Mouse (Mus musculus) adrenal gland, postnatal 36 days (tissue): ENCODE results near the gene Set. TPM values are rescaled to one million over a fixed set of nuclear protein-coding genes. Genes with fewer than 3 reads are reported as not detected.
A peak's percentile ranks its signal among the peaks of the same experiment; 100 is the strongest.

ENCODE experiments used
- DNase-seq, 2 experiments: peaks; one replicate each; pipeline ENCODE4 v3.0.0; 2021; ENCODE audit warnings: mixed read lengths in 1 of 2
- total RNA-seq, 2 experiments: library from RNA; stranded (reverse); gene quantifications; 2 replicates each; pipeline ENCODE4 v1.2.3; 2021

Gene Set
- total RNA-seq, 2 experiments from 2014 or later = 255 to 277 TPM

DNA sequence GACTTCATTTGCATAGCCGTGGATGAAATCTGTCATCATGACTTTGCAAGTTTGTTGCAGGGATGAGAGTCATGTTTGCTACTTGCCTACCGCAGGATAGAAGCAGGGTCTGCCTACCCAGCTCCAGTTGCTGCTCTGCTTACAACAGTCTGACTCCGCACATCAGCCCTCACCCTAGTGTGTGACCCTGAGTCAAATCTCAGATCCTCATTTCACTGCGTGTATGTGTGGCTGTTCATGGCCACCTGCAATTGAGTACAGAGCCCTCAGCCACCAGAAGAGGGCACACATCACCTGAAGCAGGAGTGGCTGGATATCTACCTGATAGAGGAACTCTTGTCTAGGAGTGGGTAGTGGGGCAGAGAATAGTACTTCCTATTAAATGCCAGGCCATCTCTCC, 30.1 kb downstream of the Set start:
- DNase-seq = no peak

DNA sequence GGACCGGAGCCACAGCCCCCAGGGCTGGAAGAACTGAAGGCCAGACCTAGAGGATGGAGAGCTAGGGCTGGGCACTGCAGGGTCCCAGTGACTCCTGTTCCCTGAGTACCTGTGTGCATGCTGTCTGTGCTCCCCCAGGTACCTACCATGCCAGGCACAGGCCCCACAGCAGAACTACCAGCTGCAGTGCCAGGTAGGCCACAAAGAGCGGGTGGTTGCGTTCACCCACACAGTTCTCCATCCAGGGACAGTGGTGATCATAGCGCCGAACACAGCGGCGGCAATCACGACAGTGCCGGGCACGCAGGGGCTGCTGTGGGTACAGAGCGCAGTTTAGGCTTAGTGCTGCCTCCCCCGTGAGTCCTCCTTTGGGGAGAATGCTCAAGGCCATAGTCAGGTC, 34.3 kb downstream of the Set start:
- no peak for DNase-seq

DNA sequence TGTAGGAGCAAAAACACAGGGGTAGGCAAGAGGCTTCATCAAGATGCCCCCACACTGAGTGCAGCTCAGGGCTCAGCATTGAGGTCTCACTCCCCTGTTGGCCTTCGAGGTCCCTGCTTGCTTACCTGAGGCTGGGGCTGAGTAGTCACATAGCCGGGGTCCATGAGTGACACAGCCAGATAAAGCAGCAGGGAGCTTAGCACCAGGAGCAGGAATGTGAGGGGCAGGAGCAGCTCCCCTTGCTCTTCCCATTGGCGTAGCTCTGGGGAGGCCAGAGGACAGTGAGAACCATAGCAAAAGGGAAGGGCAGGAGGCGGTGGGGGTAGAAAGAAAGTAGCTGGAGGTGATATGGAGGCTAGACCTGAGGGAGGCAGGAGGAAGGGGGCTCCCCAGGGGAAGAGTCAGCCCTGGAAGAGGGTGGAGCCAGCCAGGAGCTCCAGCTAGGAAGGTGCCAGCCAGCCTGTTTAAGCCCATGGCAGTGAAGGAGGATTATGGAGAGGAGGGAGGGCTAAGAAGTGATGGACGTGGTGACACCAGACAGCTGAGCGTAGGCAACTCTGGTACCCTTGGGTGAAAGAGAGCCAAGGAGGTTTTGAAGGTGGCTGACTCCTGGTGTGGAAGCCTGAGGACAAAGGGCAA, 35.2 kb downstream of the Set start:
- no peak for DNase-seq

DNA sequence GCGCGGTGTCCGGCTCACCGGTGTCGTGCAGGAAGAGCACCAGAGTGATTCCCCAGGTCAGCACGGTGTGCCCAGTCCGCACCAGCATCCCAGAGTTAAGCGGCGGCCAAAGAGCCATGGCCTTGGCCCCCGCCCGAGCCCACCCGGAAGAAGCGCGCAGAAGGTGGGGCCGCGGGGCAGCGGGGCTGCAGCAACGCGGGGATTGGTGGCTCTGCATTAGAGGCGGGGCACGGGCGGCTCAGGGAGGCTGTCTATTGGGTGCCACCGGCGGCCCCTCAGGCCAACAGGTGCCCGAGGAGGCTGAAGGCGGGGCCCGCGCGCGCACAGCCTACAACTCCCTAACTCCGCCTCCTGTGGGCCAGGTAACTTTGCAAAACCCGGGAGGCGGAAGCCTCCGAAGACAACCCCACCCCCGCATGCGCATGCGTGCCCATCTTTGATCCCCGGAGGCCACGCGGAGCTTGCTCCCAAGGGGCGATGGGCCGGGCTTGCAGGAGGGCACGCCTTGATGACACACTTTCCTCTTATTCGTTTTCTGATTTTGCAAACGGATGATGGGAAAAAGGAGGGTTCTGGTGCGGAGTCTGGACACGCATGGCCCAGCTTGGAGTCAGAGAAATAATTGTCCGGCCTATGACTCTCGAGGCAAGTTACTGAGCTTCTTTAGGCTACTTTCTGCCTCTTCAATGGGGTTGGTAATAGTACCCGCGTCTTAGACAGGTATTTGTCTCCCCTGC, 36.5 kb downstream of the Set start, which contains the start of gene Zdhhc12:
Gene Zdhhc12 (minus strand): TSS at position 178 of the 737 bp plus-strand sequence.
- DNase-seq = peak; percentile 98

DNA sequence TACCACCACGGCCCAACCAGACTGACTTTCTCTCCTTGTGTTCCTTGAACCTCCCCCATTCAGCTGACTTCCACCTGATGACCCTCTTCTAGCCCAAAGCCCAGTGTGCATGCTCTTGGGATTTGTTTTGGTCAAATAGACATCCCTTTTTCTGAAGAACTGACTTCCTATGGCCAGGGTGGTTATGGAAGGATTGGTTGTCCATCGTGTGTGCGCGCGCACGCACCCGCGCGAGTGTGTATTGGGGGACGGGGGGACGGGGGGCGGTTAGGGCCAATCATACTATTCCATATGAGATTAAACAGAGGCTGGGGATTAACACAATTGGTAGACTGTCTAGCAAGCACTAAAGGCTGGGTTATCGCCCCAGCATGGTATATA, 37.0 kb downstream of the Set start:
- DNase-seq = peak; percentile 15 to 37

DNA sequence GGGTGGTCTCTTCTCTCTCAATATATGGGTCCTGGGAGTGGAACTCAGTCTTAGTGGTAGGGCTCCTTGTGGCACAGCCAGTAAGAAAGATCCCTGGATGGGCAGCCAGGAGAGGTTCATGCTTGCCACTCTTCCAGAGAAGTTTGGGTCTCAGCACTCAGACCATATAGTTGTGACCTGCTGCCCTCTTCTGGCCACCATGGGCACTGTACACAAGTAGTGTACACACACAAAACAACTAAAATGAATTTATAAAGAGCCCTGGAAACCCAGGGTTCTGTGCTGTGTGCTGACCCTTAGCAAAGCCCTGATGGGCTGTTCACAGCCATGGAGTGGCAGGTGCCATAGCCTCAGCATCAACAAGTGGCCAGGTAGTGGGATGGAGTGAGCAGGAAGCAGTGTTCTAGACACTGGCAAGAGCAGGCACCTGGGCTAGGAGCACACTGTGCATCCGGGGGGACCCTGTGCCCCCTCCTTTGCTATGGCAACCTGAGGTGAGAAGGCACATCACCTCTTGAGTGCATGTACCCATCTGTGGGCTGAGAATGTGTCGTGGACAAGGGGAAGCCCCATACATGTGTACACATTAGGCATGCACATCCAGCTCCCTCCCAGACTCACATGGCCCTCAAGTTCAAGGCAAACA, 38.8 kb downstream of the Set start:
- DNase-seq = peak; percentile 68 to 79

DNA sequence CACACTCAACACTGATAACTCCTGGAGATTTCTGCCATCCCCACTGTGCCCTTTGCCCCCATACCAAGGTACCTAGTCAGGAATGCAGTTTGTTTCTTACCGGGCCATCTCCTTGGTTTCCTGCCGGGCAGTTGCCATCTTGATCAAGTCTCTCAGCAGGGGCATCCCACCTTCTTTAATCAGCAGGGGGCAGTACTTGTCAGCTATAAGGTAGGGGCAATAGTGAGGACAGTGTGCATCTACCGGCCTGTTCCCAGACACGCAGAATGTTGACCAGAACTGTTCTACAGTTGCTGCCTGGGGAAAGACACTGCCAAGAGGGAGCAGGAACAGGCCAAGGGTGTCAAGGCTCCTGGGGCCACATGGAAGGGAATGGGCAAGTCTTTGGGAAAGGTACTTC, 43.0 kb downstream of the Set start:
- no peak for DNase-seq

DNA sequence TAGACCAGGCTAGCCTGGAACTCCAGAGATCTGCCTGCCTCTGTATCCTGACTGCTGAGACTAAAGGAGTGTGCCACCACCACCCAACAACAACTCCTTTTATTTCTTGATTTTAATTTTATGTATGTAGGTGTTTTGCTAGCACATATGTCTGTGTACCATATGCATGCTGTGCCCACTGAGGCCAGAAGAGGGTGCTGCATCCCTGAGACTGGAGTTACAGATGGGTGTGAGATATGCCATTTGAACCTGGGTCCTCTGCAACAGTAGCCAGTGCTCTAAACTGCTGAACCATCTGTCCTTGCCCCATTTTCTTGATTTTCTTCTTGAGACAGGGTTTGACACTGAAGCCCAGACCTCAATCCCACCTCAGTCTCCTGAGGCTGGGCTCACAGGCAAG, 49.2 kb downstream of the Set start:
- DNase-seq = peak; percentile 62 to 63

DNA sequence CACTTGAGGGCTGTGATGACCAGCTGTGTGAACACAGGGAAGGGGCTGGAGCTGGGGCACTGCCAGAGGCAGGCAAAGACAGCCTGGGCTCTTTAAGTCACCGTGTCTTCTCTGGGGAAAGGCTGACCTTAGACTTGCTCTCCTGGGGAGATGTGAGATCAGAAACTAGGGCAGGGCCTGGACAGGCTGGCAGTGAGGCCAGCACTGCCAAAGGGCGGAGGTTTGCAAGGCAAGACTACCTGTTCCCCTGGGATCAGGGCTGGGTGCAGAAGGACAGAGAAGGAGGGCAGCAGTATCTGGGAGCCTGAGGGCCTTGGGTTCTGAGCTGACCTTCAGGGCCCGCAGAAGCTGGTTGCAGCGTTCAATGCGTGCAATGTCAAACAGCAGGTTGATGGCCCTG, 50.5 kb downstream of the Set start:
- peak in 1 of 2 experiments; percentile 29 for DNase-seq

DNA sequence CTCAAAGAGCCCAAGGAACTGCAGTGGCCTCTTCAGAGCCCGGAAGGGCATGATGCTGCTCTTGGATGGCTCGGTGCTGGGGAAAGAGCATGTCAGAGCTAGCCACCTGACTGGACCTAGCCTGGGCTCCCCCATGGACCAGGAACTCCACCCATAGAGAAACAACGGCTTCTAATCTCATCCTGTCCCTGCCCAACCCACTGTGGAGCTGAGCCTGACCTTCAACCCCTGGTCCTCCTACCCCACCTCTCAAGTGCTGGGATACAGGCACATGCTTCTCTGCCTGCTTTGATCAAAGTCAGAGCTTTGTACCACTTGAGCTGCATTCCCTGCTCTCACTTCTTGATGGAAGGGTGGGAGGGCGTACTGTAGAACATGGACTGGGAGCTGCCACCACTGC, 51.1 kb downstream of the Set start:
- no peak for DNase-seq

DNA sequence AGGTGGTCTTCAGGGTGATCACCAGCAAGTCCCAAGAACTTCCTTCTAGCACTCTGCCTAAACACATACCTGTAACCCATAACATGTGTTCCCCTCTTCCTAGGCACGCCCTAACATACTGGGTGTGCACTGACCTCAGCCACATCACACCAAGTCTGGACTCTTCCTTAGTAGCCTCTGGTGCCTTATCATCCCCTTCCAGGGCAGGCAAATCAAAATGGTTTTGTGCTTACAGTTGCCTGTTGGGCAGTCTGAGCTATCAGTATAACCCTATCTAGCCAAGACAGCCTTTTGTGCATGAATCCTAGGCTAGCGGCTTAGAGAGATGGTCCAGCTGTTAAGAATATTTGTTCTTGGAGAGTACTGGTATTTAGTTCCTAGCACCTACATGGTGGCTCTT, 54.3 kb downstream of the Set start:
- DNase-seq = no peak

DNA sequence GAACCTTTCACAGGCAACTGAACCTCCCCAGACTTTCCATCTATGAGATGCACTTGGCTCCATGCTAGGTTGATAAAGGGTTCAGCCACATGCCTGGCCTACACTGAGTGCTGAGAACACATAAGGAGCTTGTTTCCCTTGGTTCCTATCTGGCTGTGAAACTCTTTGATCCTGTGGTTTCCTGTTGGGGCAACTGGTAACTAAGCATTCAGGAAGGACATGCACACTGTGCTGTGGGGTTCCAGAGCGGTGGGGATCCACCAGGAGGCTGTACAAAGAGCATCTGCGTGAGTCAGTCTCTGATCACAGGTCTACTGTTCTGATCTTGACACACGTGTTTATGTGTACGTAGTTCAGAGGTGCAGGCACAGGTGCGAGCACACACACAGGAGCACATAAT, 55.4 kb downstream of the Set start:
- no peak for DNase-seq

DNA sequence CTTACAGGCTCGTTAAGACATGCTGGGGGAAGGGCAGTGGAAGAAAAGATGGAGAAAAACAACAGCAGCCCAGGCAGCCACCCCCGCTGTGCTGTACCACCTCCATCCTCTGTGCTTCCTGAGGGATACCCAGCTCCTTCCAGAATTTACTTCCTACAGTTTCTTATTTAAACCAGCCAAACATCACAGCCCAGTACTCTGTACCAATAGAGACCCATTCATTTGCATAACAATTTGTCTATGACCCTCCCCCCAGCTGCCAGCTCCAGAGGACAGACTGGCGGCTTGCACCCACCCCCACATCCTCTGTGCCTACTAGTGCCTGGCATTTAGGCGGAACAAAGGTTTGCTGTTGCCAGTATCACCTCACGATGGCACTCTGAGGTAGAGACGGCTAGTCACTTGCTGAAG, 62.5 kb downstream of the Set start:
- no peak for DNase-seq

DNA sequence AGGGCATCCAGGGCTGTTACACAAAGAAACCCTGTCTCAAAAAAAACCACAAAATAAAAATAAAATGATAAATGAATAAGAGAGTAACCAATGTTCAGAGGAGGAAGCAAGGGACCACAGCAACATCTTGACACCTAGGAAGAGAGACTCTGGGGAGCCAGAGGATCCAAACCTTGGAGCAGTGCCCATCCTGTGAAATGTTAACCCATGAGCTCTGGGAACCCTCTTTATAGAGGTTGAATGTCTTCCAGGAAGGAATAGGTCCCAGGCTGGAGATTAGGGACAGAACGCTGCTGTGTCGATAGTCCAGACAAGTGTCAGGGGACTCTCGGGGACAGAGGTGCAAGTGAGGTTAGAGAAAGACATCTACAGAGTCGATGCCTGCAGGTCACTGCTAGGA, 63.1 kb downstream of the Set start:
- DNase-seq = no peak

Other genes starting within 250 kb of the Set start
- gene Urm1, start 237.3 kb upstream of the Set start, total RNA-seq = 10 to 100 TPM; 36.7 to 36.8 TPM
- 10 to 100 TPM; 11.6 to 15.8 TPM for gene Cercam, start 188.2 kb upstream of the Set start, total RNA-seq
- 10 to 100 TPM; 35.4 to 36.0 TPM for gene Odf2, start 168.2 kb upstream of the Set start, total RNA-seq
- 10 to 100 TPM; 29.8 to 32.1 TPM for gene Gle1, start 122.0 kb upstream of the Set start, total RNA-seq
- 100 to 1,000 TPM; 197 to 273 TPM for gene Sptan1, start 91.8 kb upstream of the Set start, total RNA-seq
- 10 to 100 TPM; 15.8 to 20.9 TPM for gene Wdr34, start 8.5 kb upstream of the Set start, total RNA-seq
- 1 to 10 TPM; 5.5 to 6.3 TPM for gene Pkn3, start 20.3 kb downstream of the Set start, total RNA-seq
- gene Zdhhc12, start 36.3 kb downstream of the Set start, total RNA-seq = 10 to 100 TPM; 16.2 to 25.8 TPM
- 10 to 100 TPM; 32.0 to 40.7 TPM for gene Zer1, start 67.2 kb downstream of the Set start, total RNA-seq
- gene Tbc1d13, start 76.4 kb downstream of the Set start, total RNA-seq = 10 to 100 TPM; 49.3 to 56.3 TPM
- gene Endog, start 114.1 kb downstream of the Set start, total RNA-seq = 10 to 100 TPM; 33.0 to 44.2 TPM
- 10 to 100 TPM; 22.4 to 26.0 TPM for gene Spout1, start 121.1 kb downstream of the Set start, total RNA-seq
- gene Kyat1, start 148.5 kb downstream of the Set start, total RNA-seq = 10 to 100 TPM; 20.7 to 28.2 TPM
- 10 to 100 TPM; 57.6 to 75.2 TPM for gene Lrrc8a, start 180.3 kb downstream of the Set start, total RNA-seq
- gene Gm28035, start 183.2 kb downstream of the Set start, total RNA-seq = 1 to 10 TPM; 1.3 to 2.1 TPM
- gene Phyhd1, start 208.8 kb downstream of the Set start, total RNA-seq = 10 to 100 TPM; 15.3 to 19.5 TPM
- gene Gm28038, start 223.7 kb downstream of the Set start, total RNA-seq = not detected
- gene Dolk, start 229.0 kb downstream of the Set start, total RNA-seq = 10 to 100 TPM; 42.8 to 51.3 TPM
- gene Nup188, start 229.0 kb downstream of the Set start, total RNA-seq = 10 to 100 TPM; 33.9 to 35.9 TPM